Mouse (Mus musculus) urinary bladder, postnatal 14 days (tissue): ENCODE results near the gene Man1c1.

ENCODE experiments used
- DNase-seq: peaks from one replicate; pipeline ENCODE4 v3.0.0; 2021; ENCODE audit warnings: low spot score

Man1c1 gene

GRCm38 (mm10) chr4:134603553-134603952 lies 100.5 kb downstream of the Man1c1 start:
- DNase-seq = no peak

- no peak for DNase-seq
Observed at GRCm38 (mm10) chr4:134602610-134603009, 101.5 kb downstream of the Man1c1 start.

GRCm38 (mm10) chr4:134601981-134602380 lies 102.1 kb downstream of the Man1c1 start:
- DNase-seq = no peak

- DNase-seq = no peak
Observed at GRCm38 (mm10) chr4:134601404-134601803, 102.7 kb downstream of the Man1c1 start.

GRCm38 (mm10) chr4:134600777-134601176 lies 103.3 kb downstream of the Man1c1 start:
- no peak for DNase-seq

GRCm38 (mm10) chr4:134600060-134600459 lies 104.0 kb downstream of the Man1c1 start:
- DNase-seq = no peak

GRCm38 (mm10) chr4:134596816-134597692 lies 107.0 kb downstream of the Man1c1 start:
- DNase-seq = peak; percentile 23

- DNase-seq = no peak
Observed at GRCm38 (mm10) chr4:134594731-134595439, 109.2 kb downstream of the Man1c1 start.

- DNase-seq = no peak
Observed at GRCm38 (mm10) chr4:134592442-134592841, 111.6 kb downstream of the Man1c1 start.

- peak; percentile 78 for DNase-seq
Observed at GRCm38 (mm10) chr4:134591506-134592061, 112.5 kb downstream of the Man1c1 start.

GRCm38 (mm10) chr4:134590227-134590926 lies 113.7 kb downstream of the Man1c1 start:
- no peak for DNase-seq

- DNase-seq = no peak
Observed at GRCm38 (mm10) chr4:134589786-134590185, 114.3 kb downstream of the Man1c1 start.

GRCm38 (mm10) chr4:134588951-134589350 lies 115.1 kb downstream of the Man1c1 start:
- no peak for DNase-seq

- DNase-seq = no peak
Observed at GRCm38 (mm10) chr4:134588287-134588686, 115.8 kb downstream of the Man1c1 start.

- DNase-seq = no peak
Observed at GRCm38 (mm10) chr4:134587636-134588197, 116.4 kb downstream of the Man1c1 start.

- no peak for DNase-seq
Observed at GRCm38 (mm10) chr4:134586631-134587030, 117.5 kb downstream of the Man1c1 start.

GRCm38 (mm10) chr4:134586126-134586525 lies 118.0 kb downstream of the Man1c1 start:
- DNase-seq = no peak

GRCm38 (mm10) chr4:134583513-134583912 lies 120.6 kb downstream of the Man1c1 start:
- peak; percentile 29 for DNase-seq

GRCm38 (mm10) chr4:134581365-134581764 lies 122.7 kb downstream of the Man1c1 start:
- DNase-seq = no peak

GRCm38 (mm10) chr4:134580351-134581148 lies 123.5 kb downstream of the Man1c1 start:
- DNase-seq = no peak

- no peak for DNase-seq
Observed at GRCm38 (mm10) chr4:134579620-134580019, 124.5 kb downstream of the Man1c1 start.
